Mouse (Mus musculus): ENCODE results near the gene Senp8.
"Not testable (repeated sequence)": the region's sequence is repeated elsewhere in the genome, so short reads cannot be mapped to it uniquely, and the experiment has no call there.

- not testable (repeated sequence) for TF ChIP-seq CTCF (IDR thresholded peaks at IDR 0.05; ENCODE audit: borderline replicate concordance, insufficient read depth, low read length); POLR2A (IDR thresholded peaks at IDR 0.05; ENCODE audit: low read depth, low read length)
Measured at GRCm38 (mm10) chr9:59757016-59757415, 6.5 kb upstream of the Senp8 start.
